Mouse (Mus musculus) MEL (cell line): Measurements from ENCODE around the gene Tspan32. TPM values are rescaled to one million over a fixed set of nuclear protein-coding genes. Genes with fewer than 3 reads are reported as not detected.

Experiments used
- DNase-seq: peaks from one replicate; pipeline ENCODE4 v3.0.0; 2011; ENCODE audit warnings: low read depth, low spot score
- H3K27ac ChIP-seq: 2 replicates; pipeline ENCODE4 v1.5.1; 2012; ENCODE audit warnings: low read depth, mild to moderate bottlenecking, control low read depth, low read length, moderate library complexity; ENCODE audit not compliant: control insufficient read depth
- H3K27me3 ChIP-seq, 2 experiments: fragments of 150-350 bp in 1 of 2; sonication (generic) in 1 of 2; 2 replicates each; pipeline ENCODE4 v1.6.1; 2012; ENCODE audit warnings: low read length in 2 of 2, mild to moderate bottlenecking in 2 of 2, improper control_type of control experiment in 1 of 2, moderate library complexity in 1 of 2; ENCODE audit not compliant: insufficient read depth in 2 of 2, control insufficient read depth in 1 of 2
- H3K36me3 ChIP-seq, 2 experiments: 2 replicates each; pipeline ENCODE4 v1.6.1; 2012 to 2014; ENCODE audit warnings: low read length in 2 of 2, improper control_type of control experiment in 1 of 2, inconsistent platforms in 1 of 2, mild to moderate bottlenecking in 1 of 2; ENCODE audit not compliant: insufficient read depth in 2 of 2, control insufficient read depth in 1 of 2
- H3K4me1 ChIP-seq, 2 experiments: fragments of 150-350 bp in 1 of 2; sonication (generic) in 1 of 2; 2 replicates each; pipeline ENCODE4 v1.6.1; 2012; ENCODE audit warnings: low read length in 2 of 2, improper control_type of control experiment in 1 of 2, mild to moderate bottlenecking in 1 of 2; ENCODE audit not compliant: insufficient read depth in 2 of 2, control insufficient read depth in 1 of 2
- H3K4me3 ChIP-seq, 2 experiments: fragments of 150-350 bp in 1 of 2; sonication (generic) in 1 of 2; 2 replicates each; pipeline ENCODE4 v1.5.1; 2012; ENCODE audit warnings: low read depth in 2 of 2, low read length in 2 of 2, mild to moderate bottlenecking in 2 of 2, moderate library complexity in 2 of 2, control low read depth in 1 of 2, improper control_type of control experiment in 1 of 2; ENCODE audit not compliant: control insufficient read depth in 1 of 2, insufficient read depth in 1 of 2
- H3K79me2 ChIP-seq: 2 replicates; pipeline ENCODE4 v1.6.1; 2012; ENCODE audit warnings: mild to moderate bottlenecking, low read length, moderate library complexity; ENCODE audit not compliant: control insufficient read depth, poor library complexity, insufficient read depth
- H3K9ac ChIP-seq: 2 replicates; pipeline ENCODE4 v1.6.1; 2012; ENCODE audit warnings: low read depth, mild to moderate bottlenecking, control low read depth, low read length, moderate library complexity; ENCODE audit not compliant: control insufficient read depth, poor library complexity, severe bottlenecking
- H3K9me3 ChIP-seq: fragments of 150-350 bp; sonication (generic); replicated peaks from 2 replicates; pipeline ENCODE4 v1.6.1; 2012; ENCODE audit warnings: mild to moderate bottlenecking, low read length, improper control_type of control experiment, moderate library complexity; ENCODE audit not compliant: insufficient read depth
- BHLHE40 ChIP-seq: IDR thresholded peaks from 2 replicates; pipeline ENCODE4 v1.6.1; 2012; ENCODE audit warnings: low read depth, mild to moderate bottlenecking, inconsistent platforms, low read length, improper control_type of control experiment, borderline replicate concordance
- CHD2 ChIP-seq: IDR thresholded peaks from 2 replicates; pipeline ENCODE4 v1.6.1; 2011; ENCODE audit warnings: low read length, improper control_type of control experiment
- EP300 ChIP-seq, 2 experiments: IDR thresholded peaks; 2 replicates each; pipeline ENCODE4 v1.6.1; 2011; ENCODE audit warnings: improper control_type of control experiment in 2 of 2, low read length in 2 of 2, low read depth in 1 of 2, mild to moderate bottlenecking in 1 of 2
- ETS1 ChIP-seq: IDR thresholded peaks from 2 replicates; pipeline ENCODE4 v1.6.1; 2012; ENCODE audit warnings: low read depth, mild to moderate bottlenecking, inconsistent platforms, low read length, improper control_type of control experiment, moderate library complexity
- GABPA ChIP-seq: IDR thresholded peaks from 2 replicates; pipeline ENCODE4 v1.6.1; 2012; ENCODE audit warnings: low read depth, mild to moderate bottlenecking, inconsistent platforms, low read length, improper control_type of control experiment, moderate library complexity
- HCFC1 ChIP-seq: IDR thresholded peaks from 2 replicates; pipeline ENCODE4 v1.6.1; 2012; ENCODE audit warnings: low read depth, mild to moderate bottlenecking, inconsistent platforms, low read length, improper control_type of control experiment, moderate library complexity
- MAFK ChIP-seq: IDR thresholded peaks from 2 replicates; pipeline ENCODE4 v1.6.1; 2011; ENCODE audit warnings: low read depth, mild to moderate bottlenecking, low read length, improper control_type of control experiment, borderline replicate concordance
- MYC ChIP-seq: IDR thresholded peaks from 2 replicates; pipeline ENCODE4 v1.6.1; 2011; ENCODE audit warnings: low read depth, mild to moderate bottlenecking, low read length, improper control_type of control experiment, moderate library complexity
- NRF1 ChIP-seq: IDR thresholded peaks from 2 replicates; pipeline ENCODE4 v1.6.1; 2014; ENCODE audit warnings: low read depth, mild to moderate bottlenecking, inconsistent platforms, low read length, improper control_type of control experiment, moderate library complexity; ENCODE audit not compliant: poor library complexity, insufficient read depth, severe bottlenecking
- POLR2A ChIP-seq, 2 experiments: IDR thresholded peaks; 2 replicates each; pipeline ENCODE4 v1.6.1; 2011 to 2012; ENCODE audit warnings: low read length in 2 of 2, mild to moderate bottlenecking in 2 of 2, control low read depth in 1 of 2, improper control_type of control experiment in 1 of 2, low read depth in 1 of 2, moderate library complexity in 1 of 2; ENCODE audit not compliant: control insufficient read depth in 1 of 2, insufficient read depth in 1 of 2, poor library complexity in 1 of 2
- POLR2AphosphoS2 ChIP-seq: IDR thresholded peaks from 2 replicates; pipeline ENCODE4 v1.6.1; 2011; ENCODE audit warnings: low read length, improper control_type of control experiment
- POLR2AphosphoS5 ChIP-seq: IDR thresholded peaks from 2 replicates; pipeline ENCODE4 v1.6.1; 2012; ENCODE audit warnings: low read depth, borderline replicate concordance, mild to moderate bottlenecking, inconsistent platforms, low read length, moderate library complexity, mixed read lengths
- RAD21 ChIP-seq: IDR thresholded peaks from 2 replicates; pipeline ENCODE4 v1.6.1; 2011; ENCODE audit warnings: mild to moderate bottlenecking, low read depth, low read length, improper control_type of control experiment
- RCOR1 ChIP-seq: IDR thresholded peaks from 2 replicates; pipeline ENCODE4 v1.6.1; 2012; ENCODE audit warnings: low read depth, mild to moderate bottlenecking, inconsistent platforms, low read length, improper control_type of control experiment
- SIN3A ChIP-seq: IDR thresholded peaks from 2 replicates; pipeline ENCODE4 v1.6.1; 2012; ENCODE audit warnings: low read length, improper control_type of control experiment, inconsistent platforms
- TAL1 ChIP-seq: IDR thresholded peaks from 2 replicates; pipeline ENCODE4 v1.6.1; 2012; ENCODE audit warnings: mild to moderate bottlenecking, inconsistent platforms, low read length, moderate library complexity, mixed read lengths
- UBTF ChIP-seq: IDR thresholded peaks from 2 replicates; pipeline ENCODE4 v1.6.1; 2012; ENCODE audit warnings: low read depth, mild to moderate bottlenecking, inconsistent platforms, low read length, improper control_type of control experiment, moderate library complexity, borderline replicate concordance; ENCODE audit not compliant: insufficient read depth
- USF1 ChIP-seq: IDR thresholded peaks from 2 replicates; pipeline ENCODE4 v1.6.1; 2014; ENCODE audit warnings: low read depth, mild to moderate bottlenecking, inconsistent platforms, low read length, improper control_type of control experiment, moderate library complexity
- USF2 ChIP-seq, 2 experiments: IDR thresholded peaks; 2 replicates each; pipeline ENCODE4 v1.6.1; 2011 to 2012; ENCODE audit warnings: improper control_type of control experiment in 2 of 2, low read length in 2 of 2, borderline replicate concordance in 1 of 2, inconsistent platforms in 1 of 2, low read depth in 1 of 2, mild to moderate bottlenecking in 1 of 2; ENCODE audit not compliant: insufficient read depth in 1 of 2
- ZC3H11A ChIP-seq: IDR thresholded peaks from 2 replicates; pipeline ENCODE4 v1.6.1; 2012; ENCODE audit warnings: low read depth, mild to moderate bottlenecking, inconsistent platforms, low read length, improper control_type of control experiment
- ZKSCAN1 ChIP-seq: IDR thresholded peaks from 2 replicates; pipeline ENCODE4 v1.6.1; 2012; ENCODE audit warnings: low read depth, mild to moderate bottlenecking, inconsistent platforms, low read length, improper control_type of control experiment, moderate library complexity
- ZMIZ1 ChIP-seq: IDR thresholded peaks from 2 replicates; pipeline ENCODE4 v1.6.1; 2012; ENCODE audit warnings: low read depth, mild to moderate bottlenecking, inconsistent platforms, low read length, improper control_type of control experiment, moderate library complexity
- polyA plus RNA-seq, 2 experiments: library from polyadenylated mRNA; stranded (reverse) in 1 of 2; unstranded in 1 of 2; fragments of >175 nt in 1 of 2; fragments of >200 nt in 1 of 2; gene quantifications; 2 replicates each; pipeline versions ENCODE4 v1.2.1 to v1.2.4; 2012; ENCODE audit warnings: low replicate concordance in 2 of 2, low read depth in 1 of 2; ENCODE audit not compliant: insufficient read length in 2 of 2, insufficient read depth in 1 of 2, missing spikeins in 1 of 2
- total RNA-seq: library from RNA; depleted of rRNA; stranded (reverse); fragments of 300-350 nt; gene quantifications from 2 replicates; pipeline ENCODE4 v1.2.3, GENCODE M21; 2012

Gene Tspan32
- total and polyA plus RNA-seq, 3 experiments: 53.5 to 212 (median 205) TPM

DNA sequence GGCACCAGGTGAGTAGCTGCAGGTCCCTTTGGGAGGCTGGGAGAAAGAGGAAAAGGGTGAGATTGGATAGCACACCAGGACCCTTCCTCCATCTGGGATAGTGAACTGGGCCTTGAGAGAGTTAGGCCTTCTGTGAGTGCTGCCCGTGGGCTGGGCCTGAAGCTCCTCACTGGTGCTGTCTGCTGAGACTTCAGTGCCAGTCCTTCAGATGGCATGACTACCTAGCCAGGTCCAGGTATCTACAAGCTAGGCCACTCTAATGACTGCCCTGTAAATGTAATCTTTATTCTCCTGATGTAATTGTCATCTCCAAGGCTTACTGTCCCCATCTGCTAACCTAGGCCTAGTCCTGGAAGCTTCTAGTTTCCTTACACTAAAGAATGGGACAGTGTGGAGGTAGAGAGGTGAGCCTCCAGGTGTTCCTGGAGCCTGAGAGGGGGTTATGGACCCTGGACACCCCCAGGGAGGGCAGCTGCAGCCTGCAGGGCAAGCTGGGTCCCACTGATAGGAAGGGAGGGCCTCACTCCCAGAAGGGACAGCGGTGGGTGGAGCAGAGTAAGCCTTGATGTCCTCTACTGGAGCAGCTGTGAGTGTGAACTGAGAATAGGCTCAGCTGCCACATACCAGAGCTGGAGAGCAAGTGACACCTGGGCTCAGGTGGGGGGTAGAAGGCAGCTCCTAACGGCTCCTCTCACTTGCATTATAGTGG lies 9.1 kb upstream of the Tspan32 start:
- no peaks in the 10 kb centered on the region for H3K27me3 ChIP-seq
- no peaks in the 10 kb centered on the region for H3K79me2 ChIP-seq
- no peak for DNase-seq
- TF ChIP-seq USF1 (no peak), RCOR1 (no peak), ZMIZ1 (no peak), ZKSCAN1 (no peak)
- H3K27ac ChIP-seq: no peak overlapping the region
- peaks cover 15 to 16% of the 10 kb centered on the region in 2 experiments for H3K4me1 ChIP-seq
- peaks cover 0 to 13% of the 10 kb centered on the region in 2 experiments; a peak in 2 of 4 replicates for H3K36me3 ChIP-seq
- no peak overlapping the region for H3K9ac ChIP-seq
- no peaks in the 10 kb centered on the region for H3K9me3 ChIP-seq
- no peak overlapping the region for H3K4me3 ChIP-seq

DNA sequence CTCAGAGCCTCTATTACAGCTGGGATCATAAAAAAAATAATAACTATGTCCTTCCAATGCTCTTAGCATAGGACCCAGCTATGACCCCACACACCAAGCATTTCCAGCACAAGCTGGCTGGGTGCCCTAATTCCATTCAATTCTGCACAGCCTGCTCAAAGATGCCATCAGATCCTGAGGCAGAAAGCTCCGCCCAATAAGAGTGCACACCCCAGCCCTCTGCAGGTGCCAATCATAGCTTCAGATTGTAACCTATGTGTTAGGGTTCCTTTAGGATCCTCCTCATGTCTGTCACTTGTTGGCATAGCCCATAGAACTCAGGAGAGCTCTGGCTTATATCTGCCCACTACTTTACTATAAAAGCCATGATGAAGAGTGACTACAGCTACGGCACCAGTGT lies 7.8 kb upstream of the Tspan32 start:
- Histone ChIP-seq H3K9me3 (no peaks in the 10 kb centered on the region), H3K27me3 (no peaks in the 10 kb centered on the region), H3K4me3 (no peak overlapping the region), H3K4me1 (peaks cover 17 to 22% of the 10 kb centered on the region in 2 experiments), H3K79me2 (no peaks in the 10 kb centered on the region), H3K9ac (no peak overlapping the region)
- TF ChIP-seq MYC (no peak), RAD21 (no peak), ETS1 (no peak), POLR2A (IDR thresholded peaks at IDR 0.05; ENCODE audit: control insufficient read depth in 1 of 2, insufficient read depth in 1 of 2, low read depth in 1 of 2, low read length in 2 of 2, poor library complexity in 1 of 2) (no peak), BHLHE40 (no peak), ZC3H11A (no peak)
- TF ChIP-seq, all 39 proteins: peak for 0
- Histone ChIP-seq H3K36me3 (peaks cover 0 to 20% of the 10 kb centered on the region in 2 experiments; a peak in 2 of 4 replicates), H3K27ac (no peak overlapping the region)
- no peak for DNase-seq

DNA sequence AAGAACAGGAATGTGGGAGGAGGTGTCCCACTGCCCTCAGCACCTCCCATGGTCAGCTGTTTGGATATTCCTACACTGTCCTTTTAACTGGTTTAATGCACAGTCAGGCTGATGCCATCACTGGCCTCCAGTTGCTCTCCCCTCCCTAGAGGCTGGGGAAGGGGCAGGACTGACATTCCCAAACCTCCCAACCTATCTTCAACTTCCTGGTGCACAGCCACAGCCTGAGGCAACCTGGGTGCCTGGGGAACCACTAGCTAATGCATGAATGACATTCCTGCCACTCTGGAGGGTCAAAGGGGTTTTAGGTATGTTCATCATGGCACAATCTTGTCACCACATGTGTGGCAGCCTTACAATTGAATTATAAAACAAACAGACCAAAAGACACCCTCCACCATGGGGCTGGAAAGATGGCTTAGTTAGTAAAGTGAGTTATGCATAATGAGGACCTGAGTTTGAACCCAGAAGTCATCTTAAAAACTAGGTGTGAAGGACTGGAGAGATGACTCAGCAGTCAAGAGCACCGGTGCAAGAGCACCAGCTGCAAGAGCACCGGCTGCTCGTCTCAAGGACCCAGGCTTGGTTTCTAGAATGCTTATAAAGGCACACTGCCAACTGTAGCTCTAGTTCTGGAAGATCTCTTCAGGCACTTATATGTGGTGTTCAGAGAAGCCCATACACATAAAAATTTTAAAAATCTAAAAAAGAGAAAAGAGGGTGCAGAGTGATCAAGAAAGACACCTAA lies 7.3 kb upstream of the Tspan32 start:
- Histone ChIP-seq H3K9ac (no peak overlapping the region), H3K79me2 (no peaks in the 10 kb centered on the region), H3K9me3 (no peaks in the 10 kb centered on the region), H3K4me3 (no peak overlapping the region), H3K4me1 (peaks cover 20 to 26% of the 10 kb centered on the region in 2 experiments), H3K27me3 (no peaks in the 10 kb centered on the region), H3K36me3 (peaks cover 0 to 24% of the 10 kb centered on the region in 2 experiments; a peak in 2 of 4 replicates), H3K27ac (no peak overlapping the region)
- DNase-seq: peak; percentile 55
- TF ChIP-seq POLR2AphosphoS5 (no peak), HCFC1 (no peak), BHLHE40 (no peak), USF1 (no peak), GABPA (peak; percentile 48; the same call in 1 of the 2 replicates), MAFK (peak; percentile 59; the same call in 1 of the 2 replicates), ZC3H11A (no peak), CHD2 (no peak), SIN3A (no peak), EP300 (IDR thresholded peaks at IDR 0.05; ENCODE audit: low read depth in 1 of 2, low read length in 2 of 2) (0 out of 4 replicates have a peak, but pooled peaks of 1 of the 2 experiments have one; percentile 14), POLR2AphosphoS2 (no peak), USF2 (IDR thresholded peaks at IDR 0.05; ENCODE audit: borderline replicate concordance in 1 of 2, insufficient read depth in 1 of 2, low read depth in 1 of 2, low read length in 2 of 2) (no peak), TAL1 (no peak), NRF1 (no peak), UBTF (no peak)
